Mouse (Mus musculus) neural tube, embryonic 12.5 days (tissue): ENCODE measurements at regions not wholly inside any gene's neighbourhood (a gene's known extent, or its start where the extent isn't known, plus 50 kb on each side); places are given as distances from the start of the nearest gene placed in this dataset.

ENCODE experiments used
- ATAC-seq: fragments of 200-750 bp; cut with Nextera tagmentation; 2 replicates; pipeline ENCODE4 v1.8.0; 2017; ENCODE audit warnings: low read depth, mild to moderate bottlenecking, moderate TSS enrichment, moderate library complexity; ENCODE audit not compliant: low FRiP score
- H3K27ac ChIP-seq: fragments of 300-500 bp; sonication (generic); 2 replicates; pipeline ENCODE4 v1.5.1; 2016
- H3K27me3 ChIP-seq: fragments of 300-500 bp; sonication (generic); replicated peaks from 2 replicates; pipeline ENCODE4 v1.6.1; 2016; ENCODE audit warnings: mild to moderate bottlenecking
- H3K36me3 ChIP-seq: fragments of 300-500 bp; sonication (generic); 2 replicates; pipeline ENCODE4 v1.6.1; 2016; ENCODE audit warnings: mild to moderate bottlenecking
- H3K4me1 ChIP-seq: fragments of 300-500 bp; sonication (generic); 2 replicates; pipeline ENCODE4 v1.6.1; 2016
- H3K4me2 ChIP-seq: fragments of 300-500 bp; sonication (generic); replicated peaks from 2 replicates; pipeline ENCODE4 v1.6.1; 2016; ENCODE audit warnings: mild to moderate bottlenecking
- H3K4me3 ChIP-seq: fragments of 300-500 bp; sonication (generic); 2 replicates; pipeline ENCODE4 v1.5.1; 2016
- H3K9ac ChIP-seq: fragments of 300-500 bp; sonication (generic); 2 replicates; pipeline ENCODE4 v1.6.1; 2016; ENCODE audit warnings: mild to moderate bottlenecking
- H3K9me3 ChIP-seq: fragments of 300-500 bp; sonication (generic); 2 replicates; pipeline ENCODE4 v1.6.1; 2016; ENCODE audit warnings: mild to moderate bottlenecking
- WGBS: fragments of 180-500 bp; shearing (Covaris S2); methylation state at CpG from one replicate; pipeline ENCODE4 v1.1.7; 2016; 5-methylcytosine and 5-hydroxymethylcytosine counted together

GRCm38 (mm10) chr15:33914891-33915290 lies 442.8 kb downstream of the 9430069I07Rik start:
- Histone ChIP-seq H3K9ac (no peak overlapping the region), H3K27me3 (no peaks in the 10 kb centered on the region)
- 63% methylated on average over 1 of the region's 1 CpGs for WGBS

GRCm38 (mm10) chr15:33906727-33907479 lies 450.8 kb downstream of the 9430069I07Rik start:
- 77% methylated on average over 5 of the region's 5 CpGs for WGBS

More at GRCm38 (mm10) chr15:33914891-33915290, 442.8 kb downstream of the 9430069I07Rik start:
- Histone ChIP-seq H3K9me3 (no peaks in the 10 kb centered on the region), H3K4me2 (no peak overlapping the region), H3K4me1 (no peaks in the 10 kb centered on the region), H3K4me3 (no peak overlapping the region), H3K27ac (no peak overlapping the region), H3K36me3 (no peaks in the 10 kb centered on the region)
- ATAC-seq, result no peak

GRCm38 (mm10) chr15:33896076-33896475 lies 461.6 kb downstream of the 9430069I07Rik start:
- Histone ChIP-seq H3K4me2 (no peak overlapping the region), H3K4me1 (no peaks in the 10 kb centered on the region), H3K9ac (no peak overlapping the region), H3K27ac (no peak overlapping the region), H3K27me3 (no peaks in the 10 kb centered on the region), H3K36me3 (no peaks in the 10 kb centered on the region), H3K9me3 (no peaks in the 10 kb centered on the region), H3K4me3 (no peak overlapping the region)
- WGBS, result 88% methylated on average over 2 of the region's 2 CpGs
- ATAC-seq, result no peak

More at GRCm38 (mm10) chr15:33906727-33907479, 450.8 kb downstream of the 9430069I07Rik start:
- Histone ChIP-seq H3K27me3 (no peaks in the 10 kb centered on the region), H3K4me2 (no peak overlapping the region), H3K4me1 (no peaks in the 10 kb centered on the region), H3K4me3 (no peak overlapping the region), H3K9ac (no peak overlapping the region), H3K36me3 (no peaks in the 10 kb centered on the region), H3K9me3 (no peaks in the 10 kb centered on the region), H3K27ac (no peak overlapping the region)
- ATAC-seq, result no peak

GRCm38 (mm10) chr15:33890606-33891005 lies 467.1 kb downstream of the 9430069I07Rik start:
- H3K9ac ChIP-seq, result no peak overlapping the region
- H3K27ac ChIP-seq, result no peak overlapping the region
- 89% methylated on average over 4 of the region's 4 CpGs for WGBS
- H3K36me3 ChIP-seq, result no peaks in the 10 kb centered on the region
- no peaks in the 10 kb centered on the region for H3K27me3 ChIP-seq
- ATAC-seq, result no peak
- no peaks in the 10 kb centered on the region for H3K9me3 ChIP-seq
- H3K4me2 ChIP-seq, result no peak overlapping the region
- H3K4me1 ChIP-seq, result no peaks in the 10 kb centered on the region
- H3K4me3 ChIP-seq, result no peak overlapping the region

GRCm38 (mm10) chr15:33888865-33889368 lies 468.8 kb downstream of the 9430069I07Rik start:
- H3K36me3 ChIP-seq, result no peaks in the 10 kb centered on the region
- no peak overlapping the region for H3K9ac ChIP-seq
- 68% methylated on average over 1 of the region's 1 CpGs for WGBS
- H3K27me3 ChIP-seq, result no peaks in the 10 kb centered on the region
- H3K27ac ChIP-seq, result no peak overlapping the region
- H3K9me3 ChIP-seq, result no peaks in the 10 kb centered on the region
- no peak for ATAC-seq
- no peaks in the 10 kb centered on the region for H3K4me1 ChIP-seq
- H3K4me3 ChIP-seq, result no peak overlapping the region
- H3K4me2 ChIP-seq, result no peak overlapping the region

- no peak for ATAC-seq
- H3K9ac ChIP-seq, result no peak overlapping the region
- no peaks in the 10 kb centered on the region for H3K27me3 ChIP-seq
- H3K9me3 ChIP-seq, result no peaks in the 10 kb centered on the region
- no peak overlapping the region for H3K4me2 ChIP-seq
- 75% methylated on average over 3 of the region's 3 CpGs for WGBS
- H3K36me3 ChIP-seq, result no peaks in the 10 kb centered on the region
- no peak overlapping the region for H3K4me3 ChIP-seq
- H3K27ac ChIP-seq, result no peak overlapping the region
- H3K4me1 ChIP-seq, result no peaks in the 10 kb centered on the region
These were observed 495.4 kb downstream of the 9430069I07Rik start for GRCm38 (mm10) chr15:33862224-33862752.

GRCm38 (mm10) chr15:33825435-33826088 lies 532.1 kb downstream of the 9430069I07Rik start:
- Histone ChIP-seq H3K4me1 (no peaks in the 10 kb centered on the region), H3K9ac (no peak overlapping the region), H3K4me2 (no peak overlapping the region), H3K4me3 (no peak overlapping the region), H3K27me3 (no peaks in the 10 kb centered on the region), H3K9me3 (no peaks in the 10 kb centered on the region), H3K36me3 (no peaks in the 10 kb centered on the region), H3K27ac (no peak overlapping the region)
- 94% methylated on average over 1 of the region's 1 CpGs for WGBS
- ATAC-seq, result no peak

- WGBS, result 87% methylated on average over 3 of the region's 3 CpGs
- Histone ChIP-seq H3K9me3 (no peaks in the 10 kb centered on the region), H3K4me2 (no peak overlapping the region), H3K27me3 (no peaks in the 10 kb centered on the region), H3K4me3 (no peak overlapping the region), H3K27ac (no peak overlapping the region), H3K4me1 (no peaks in the 10 kb centered on the region), H3K36me3 (no peaks in the 10 kb centered on the region), H3K9ac (no peak overlapping the region)
- no peak for ATAC-seq
These were observed 532.8 kb downstream of the 9430069I07Rik start for GRCm38 (mm10) chr15:33824826-33825225.

- Histone ChIP-seq H3K4me1 (no peaks in the 10 kb centered on the region), H3K4me3 (no peak overlapping the region), H3K27me3 (no peaks in the 10 kb centered on the region), H3K27ac (no peak overlapping the region), H3K36me3 (no peaks in the 10 kb centered on the region), H3K9ac (no peak overlapping the region), H3K4me2 (no peak overlapping the region), H3K9me3 (no peaks in the 10 kb centered on the region)
- no peak for ATAC-seq
- WGBS, result 84% methylated on average over 2 of the region's 2 CpGs
These were observed 576.7 kb downstream of the 9430069I07Rik start for GRCm38 (mm10) chr15:33780960-33781359.

- ATAC-seq, result no peak
- Histone ChIP-seq H3K9me3 (no peaks in the 10 kb centered on the region), H3K4me1 (no peaks in the 10 kb centered on the region), H3K27ac (no peak overlapping the region), H3K4me2 (no peak overlapping the region), H3K36me3 (no peaks in the 10 kb centered on the region), H3K27me3 (no peaks in the 10 kb centered on the region), H3K4me3 (no peak overlapping the region), H3K9ac (no peak overlapping the region)
- 78% methylated on average over 6 of the region's 6 CpGs for WGBS
These were observed 598.2 kb downstream of the 9430069I07Rik start for GRCm38 (mm10) chr15:33759496-33759895.

GRCm38 (mm10) chr15:33758771-33759170 lies 598.9 kb downstream of the 9430069I07Rik start:
- H3K27me3 ChIP-seq, result no peaks in the 10 kb centered on the region
- H3K9ac ChIP-seq, result no peak overlapping the region
- no peak overlapping the region for H3K4me3 ChIP-seq
- no peak for ATAC-seq
- 93% methylated on average over 1 of the region's 1 CpGs for WGBS
- no peaks in the 10 kb centered on the region for H3K4me1 ChIP-seq
- no peak overlapping the region for H3K4me2 ChIP-seq
- no peaks in the 10 kb centered on the region for H3K9me3 ChIP-seq
- no peaks in the 10 kb centered on the region for H3K36me3 ChIP-seq
- no peak overlapping the region for H3K27ac ChIP-seq
